Mouse (Mus musculus) heart, embryonic 11.5 days (tissue): ENCODE measurements around the gene Gm21987. TPM values are rescaled to one million over a fixed set of nuclear protein-coding genes. Genes with fewer than 3 reads are reported as not detected.

Experiments used
- ATAC-seq: fragments of 200-750 bp; cut with Nextera tagmentation; replicated peaks from 2 replicates; pipeline ENCODE4 v1.8.0; 2017; ENCODE audit warnings: moderate library complexity; ENCODE audit not compliant: insufficient number of reproducible peaks, low FRiP score, low TSS enrichment
- H3K27ac ChIP-seq: fragments of 300-500 bp; sonication (generic); 2 replicates; pipeline ENCODE4 v1.5.1; 2014; ENCODE audit warnings: mild to moderate bottlenecking, low read depth, low read length
- H3K27me3 ChIP-seq: fragments of 300-500 bp; sonication (generic); 2 replicates; pipeline ENCODE4 v1.6.1; 2014; ENCODE audit warnings: mild to moderate bottlenecking, low read length, mixed read lengths; ENCODE audit not compliant: control insufficient read depth, insufficient read depth
- H3K36me3 ChIP-seq: fragments of 300-500 bp; sonication (generic); 2 replicates; pipeline ENCODE4 v1.6.1; 2014; ENCODE audit warnings: mild to moderate bottlenecking, low read length, moderate library complexity, mixed read lengths; ENCODE audit not compliant: control insufficient read depth, insufficient read depth
- H3K4me1 ChIP-seq: fragments of 300-500 bp; sonication (generic); 2 replicates; pipeline ENCODE4 v1.6.1; 2014; ENCODE audit warnings: low read length; ENCODE audit not compliant: control insufficient read depth, insufficient read depth
- H3K4me2 ChIP-seq: fragments of 300-500 bp; sonication (generic); 2 replicates; pipeline ENCODE4 v1.6.1; 2014; ENCODE audit warnings: mild to moderate bottlenecking, moderate library complexity
- H3K4me3 ChIP-seq: fragments of 300-500 bp; sonication (generic); 2 replicates; pipeline ENCODE4 v1.5.1; 2014; ENCODE audit warnings: low read depth, low read length
- H3K9ac ChIP-seq: fragments of 300-500 bp; sonication (generic); 2 replicates; pipeline ENCODE4 v1.6.1; 2014; ENCODE audit warnings: mild to moderate bottlenecking, low read depth, low read length, moderate library complexity
- H3K9me3 ChIP-seq: fragments of 300-500 bp; sonication (generic); replicated peaks from 2 replicates; pipeline ENCODE4 v1.6.1; 2016; ENCODE audit warnings: low read length; ENCODE audit not compliant: control insufficient read depth
- WGBS: fragments of 180-500 bp; shearing (Covaris S2); extraction: QIAGEN DNeasy Blood & Tissue Kit; methylation state at CpG from one replicate; pipeline ENCODE4 v1.1.7; 2014; ENCODE audit not compliant: insufficient replicate concordance; 5-methylcytosine and 5-hydroxymethylcytosine counted together
- polyA plus RNA-seq: library from polyadenylated mRNA; unstranded; fragments of >200 nt; fragmentation: Nextera tagmentation; extraction: Ambion mirVana; gene quantifications from 2 replicates; pipeline ENCODE4 v1.2.1, GENCODE M21; 2014

Gm21987 gene
- polyA plus RNA-seq, 1 experiment from 2014 or later, result 3.4 TPM

DNA sequence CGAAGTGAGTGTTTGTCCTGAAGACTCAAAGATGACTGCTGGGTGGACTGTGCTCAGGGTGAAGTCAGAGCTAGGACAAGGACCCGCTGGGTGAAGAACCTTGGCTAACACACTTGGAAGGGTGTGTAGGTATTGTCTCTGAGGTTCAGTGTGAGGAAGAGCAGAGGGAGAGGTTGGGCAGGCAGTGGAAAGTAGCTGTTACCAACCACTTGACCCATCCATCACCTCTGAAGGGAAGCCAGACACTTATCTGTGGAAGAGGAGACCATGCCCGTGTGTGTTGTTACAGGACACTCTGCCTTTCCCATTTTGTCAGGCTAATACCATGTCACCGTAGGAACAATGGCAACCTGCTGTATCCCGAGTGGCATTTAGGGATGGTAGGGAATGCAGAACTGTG, 59.5 kb downstream of the Gm21987 start:
- no peak overlapping the region for H3K9ac ChIP-seq
- peak overlapping the region; percentile 16; the same call in 1 of the 2 replicates for H3K4me2 ChIP-seq
- H3K27me3 ChIP-seq, result no peaks in the 10 kb centered on the region
- WGBS, result 46% methylated on average over 5 of the region's 5 CpGs
- no peak overlapping the region for H3K4me3 ChIP-seq
- no peak for ATAC-seq
- H3K27ac ChIP-seq, result no peak overlapping the region
- H3K4me1 ChIP-seq, result peaks cover 7% of the 10 kb centered on the region; the same call in 1 of the 2 replicates
- H3K36me3 ChIP-seq, result no peaks in the 10 kb centered on the region
- no peaks in the 10 kb centered on the region for H3K9me3 ChIP-seq

GRCm38 (mm10) chr16:38406708-38407107, 59.9 kb downstream of the Gm21987 start:
- no peak; the same call in 1 of the 2 replicates for ATAC-seq
- no peaks in the 10 kb centered on the region for H3K36me3 ChIP-seq
- H3K27me3 ChIP-seq, result no peaks in the 10 kb centered on the region
- WGBS, result 72% methylated on average over 6 of the region's 6 CpGs
- H3K4me2 ChIP-seq, result no peak overlapping the region; the same call in 1 of the 2 replicates
- H3K9me3 ChIP-seq, result no peaks in the 10 kb centered on the region
- peaks cover 7% of the 10 kb centered on the region; the same call in 1 of the 2 replicates for H3K4me1 ChIP-seq
- H3K9ac ChIP-seq, result no peak overlapping the region
- no peak overlapping the region for H3K4me3 ChIP-seq
- no peak overlapping the region for H3K27ac ChIP-seq

DNA sequence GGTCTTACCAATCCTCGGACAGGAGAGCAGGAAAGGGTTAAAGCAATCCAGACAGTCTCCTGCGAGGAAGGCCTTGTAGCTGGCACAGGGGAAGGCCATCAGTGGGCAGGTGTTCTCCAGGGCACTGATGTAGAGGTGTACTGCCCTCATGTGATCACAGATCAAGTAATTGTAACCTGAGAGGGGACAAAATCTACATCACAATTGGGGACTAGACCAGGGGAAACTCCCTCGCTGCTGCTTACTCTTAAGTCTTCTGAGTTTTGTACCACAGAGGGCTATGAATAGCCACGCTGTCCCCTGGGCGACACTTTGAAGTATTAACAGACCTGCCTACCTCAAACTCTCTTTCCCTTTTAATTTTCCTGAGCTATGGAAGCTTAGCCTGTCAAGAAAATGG, 60.7 kb downstream of the Gm21987 start:
- Histone ChIP-seq H3K9me3 (no peaks in the 10 kb centered on the region), H3K4me2 (no peak overlapping the region), H3K36me3 (no peaks in the 10 kb centered on the region), H3K27me3 (no peaks in the 10 kb centered on the region), H3K4me3 (no peak overlapping the region), H3K9ac (no peak overlapping the region), H3K27ac (no peak overlapping the region), H3K4me1 (peaks cover 7% of the 10 kb centered on the region; the same call in 1 of the 2 replicates)
- 32% methylated on average over 5 of the region's 5 CpGs for WGBS
- no peak for ATAC-seq

- WGBS, result 95% methylated on average over 8 of the region's 8 CpGs
- no peak overlapping the region for H3K9ac ChIP-seq
- H3K4me2 ChIP-seq, result no peak overlapping the region
- ATAC-seq, result no peak
- no peaks in the 10 kb centered on the region for H3K9me3 ChIP-seq
- H3K36me3 ChIP-seq, result no peaks in the 10 kb centered on the region
- H3K27ac ChIP-seq, result no peak overlapping the region
- peaks cover 7% of the 10 kb centered on the region; the same call in 1 of the 2 replicates for H3K4me1 ChIP-seq
- no peak overlapping the region for H3K4me3 ChIP-seq
- no peaks in the 10 kb centered on the region for H3K27me3 ChIP-seq
Observed at GRCm38 (mm10) chr16:38408416-38408815, 61.6 kb downstream of the Gm21987 start.

Other genes starting within 250 kb of the Gm21987 start
- gene Nr1i2, start 52.2 kb upstream of the Gm21987 start, polyA plus RNA-seq, result 0.13 TPM in 1 of 2 replicates, not detected in the other
- 0.21 TPM in 1 of 2 replicates, not detected in the other for gene Maats1, start 4.9 kb upstream of the Gm21987 start, polyA plus RNA-seq
- 289 and 314 TPM in 2 replicates for gene Cox17, start within 50 bp of the Gm21987 start, polyA plus RNA-seq
- gene Popdc2, start 15.2 kb downstream of the Gm21987 start, polyA plus RNA-seq, result 292 and 312 TPM in 2 replicates
- gene Pla1a, start 86.1 kb downstream of the Gm21987 start, polyA plus RNA-seq, result 0.25 and 0.43 TPM in 2 replicates
- 99.7 and 101 TPM in 2 replicates for gene Adprh, start 105.7 kb downstream of the Gm21987 start, polyA plus RNA-seq
- 0.66 and 0.80 TPM in 2 replicates for gene Cd80, start 108.5 kb downstream of the Gm21987 start, polyA plus RNA-seq
- gene Timmdc1, start 175.6 kb downstream of the Gm21987 start, polyA plus RNA-seq, result 33.3 and 33.6 TPM in 2 replicates
- 33.5 and 37.7 TPM in 2 replicates for gene Poglut1, start 203.2 kb downstream of the Gm21987 start, polyA plus RNA-seq
- gene Tmem39a, start 211.7 kb downstream of the Gm21987 start, polyA plus RNA-seq, result 77.3 and 84.0 TPM in 2 replicates